Mouse (Mus musculus) liver, embryonic 14.5 days (tissue): ENCODE measurements around the gene Hist1h4k. TPM values are rescaled to one million over a fixed set of nuclear protein-coding genes. Genes with fewer than 3 reads are reported as not detected.
A peak's percentile ranks its signal among the peaks of the same experiment; 100 is the strongest.

ENCODE experiments used
- ATAC-seq: fragments of 200-750 bp; cut with Nextera tagmentation; 2 replicates; pipeline ENCODE4 v1.8.0; 2017; ENCODE audit warnings: moderate number of reproducible peaks, mild to moderate bottlenecking, moderate library complexity; ENCODE audit not compliant: insufficient read depth
- DNase-seq, 3 experiments: peaks; one replicate each; pipeline ENCODE4 v3.0.0-alpha.2; 2012 to 2013; ENCODE audit warnings: low read depth in 3 of 3, low spot score in 3 of 3
- H3K27ac ChIP-seq: fragments of 300-500 bp; sonication (generic); 2 replicates; pipeline ENCODE4 v1.5.1; 2014; ENCODE audit warnings: moderate library complexity, mild to moderate bottlenecking, control low read depth, inconsistent platforms
- H3K27me3 ChIP-seq: fragments of 300-500 bp; sonication (generic); 2 replicates; pipeline ENCODE4 v1.6.1; 2014; ENCODE audit warnings: mild to moderate bottlenecking, low read length, moderate library complexity; ENCODE audit not compliant: control insufficient read depth, insufficient read depth
- H3K36me3 ChIP-seq: fragments of 300-500 bp; sonication (generic); replicated peaks from 2 replicates; pipeline ENCODE4 v1.6.1; 2014; ENCODE audit warnings: low read depth; ENCODE audit not compliant: control insufficient read depth, insufficient read depth
- H3K4me1 ChIP-seq, 2 experiments: fragments of 200-500 bp in 1 of 2; fragments of 300-500 bp in 1 of 2; sonication (generic) in 1 of 2; replicated peaks; 2 replicates each; pipeline ENCODE4 v1.6.1; 2012 to 2014; ENCODE audit warnings: antibody characterized with exemption in 1 of 2, inconsistent platforms in 1 of 2, low read length in 1 of 2; ENCODE audit not compliant: control insufficient read depth in 2 of 2, insufficient read depth in 2 of 2
- H3K4me2 ChIP-seq: fragments of 300-500 bp; sonication (generic); 2 replicates; pipeline ENCODE4 v1.6.1; 2014; ENCODE audit warnings: low read depth, mild to moderate bottlenecking, control low read depth, moderate library complexity
- H3K4me3 ChIP-seq, 2 experiments: fragments of 200-500 bp in 1 of 2; fragments of 300-500 bp in 1 of 2; sonication (generic) in 1 of 2; 2 replicates each; pipeline ENCODE4 v1.5.1; 2012 to 2014; ENCODE audit warnings: low read depth in 2 of 2, low read length in 2 of 2, mild to moderate bottlenecking in 2 of 2, control low read depth in 1 of 2, inconsistent platforms in 1 of 2, moderate library complexity in 1 of 2; ENCODE audit not compliant: insufficient read depth in 1 of 2
- H3K9ac ChIP-seq: fragments of 300-500 bp; sonication (generic); replicated peaks from 2 replicates; pipeline ENCODE4 v1.6.1; 2014; ENCODE audit warnings: mild to moderate bottlenecking, control low read depth, moderate library complexity
- H3K9me3 ChIP-seq: fragments of 300-500 bp; sonication (generic); 2 replicates; pipeline ENCODE4 v1.6.1; 2016; ENCODE audit warnings: low read length, mixed read lengths; ENCODE audit not compliant: control insufficient read depth
- CTCF ChIP-seq: IDR thresholded peaks from 2 replicates; pipeline ENCODE4 v1.5.1; 2016; ENCODE audit warnings: antibody characterized with exemption, low read depth, control low read depth
- EP300 ChIP-seq: IDR thresholded peaks from 2 replicates; pipeline ENCODE4 v1.6.1; 2016; ENCODE audit warnings: antibody characterized with exemption, low read depth
- WGBS: fragments of 180-500 bp; shearing (Covaris S2); extraction: QIAGEN DNeasy Blood & Tissue Kit; methylation state at CpG from one replicate; pipeline ENCODE4 v1.1.7; 2014; ENCODE audit not compliant: insufficient replicate concordance; 5-methylcytosine and 5-hydroxymethylcytosine counted together
- microRNA-seq: library from miRNA; unstranded; fragments of <30 nt; microRNA quantifications from one replicate; pipeline ENCODE4, GENCODE M21; 2016
- polyA plus RNA-seq, 2 experiments: library from polyadenylated mRNA; depleted of rRNA in 1 of 2; stranded (reverse) in 1 of 2; unstranded in 1 of 2; fragments of >200 nt; fragmentation: Nextera tagmentation in 1 of 2; extraction: Ambion mirVana in 1 of 2; gene quantifications; 2 replicates each; pipeline versions ENCODE4 v1.2.1 to v1.2.3; 2012 to 2014

The Hist1h4k gene
- polyA plus RNA-seq, 2 experiments = 5.5 to 32.8 TPM

- peak; percentile 67 for ATAC-seq
- peaks cover 12 to 21% of the 10 kb centered on the region in 2 experiments for H3K4me1 ChIP-seq
- no peaks in the 10 kb centered on the region for H3K36me3 ChIP-seq
- H3K9me3 ChIP-seq = no peaks in the 10 kb centered on the region
- peak in 2 of 3 experiments; percentile 49 to 70 for DNase-seq
- 2% methylated on average over 22 of the region's 22 CpGs for WGBS
- peak overlapping the region; percentile 73 for H3K4me2 ChIP-seq
- peak overlapping the region; percentile 29 for H3K9ac ChIP-seq
- H3K4me3 ChIP-seq = peak overlapping the region; percentile 77 to 83
- H3K27me3 ChIP-seq = no peaks in the 10 kb centered on the region
- TF ChIP-seq CTCF (no peak), EP300 (no peak)
- no peak overlapping the region for H3K27ac ChIP-seq
Measured at GRCm38 (mm10) chr13:21710821-21711525, 39.3 kb downstream of the Hist1h4k start.

- Histone ChIP-seq H3K4me2 (peak overlapping the region; percentile 73), H3K27me3 (no peaks in the 10 kb centered on the region), H3K36me3 (no peaks in the 10 kb centered on the region), H3K9ac (peak overlapping the region; percentile 85), H3K9me3 (no peaks in the 10 kb centered on the region), H3K4me1 (peaks cover 9 to 16% of the 10 kb centered on the region in 2 experiments), H3K4me3 (peak overlapping the region; percentile 77 to 97), H3K27ac (peak overlapping the region; percentile 75)
- peak; percentile 79 for ATAC-seq
- under 1% methylated on average over 32 of the region's 32 CpGs for WGBS
- TF ChIP-seq EP300 (0 out of 2 replicates have a peak, but pooled peaks have one; percentile 24), CTCF (peak; percentile 94)
- DNase-seq = peak; percentile 78 to 82 (median 79)
Measured at GRCm38 (mm10) chr13:21710031-21710711, 40.1 kb downstream of the Hist1h4k start.

GRCm38 (mm10) chr13:21706669-21707068 lies 43.6 kb downstream of the Hist1h4k start:
- TF ChIP-seq CTCF = no peak
- no peak for TF ChIP-seq EP300
- H3K36me3 ChIP-seq = no peaks in the 10 kb centered on the region
- H3K9ac ChIP-seq = no peak overlapping the region
- 47% methylated on average over 4 of the region's 4 CpGs for WGBS
- no peaks in the 10 kb centered on the region for H3K9me3 ChIP-seq
- no peak for ATAC-seq
- peaks cover 1 to 8% of the 10 kb centered on the region in 2 experiments; a peak in 3 of 4 replicates for H3K4me1 ChIP-seq
- H3K27ac ChIP-seq = no peak overlapping the region
- no peak overlapping the region for H3K4me3 ChIP-seq
- H3K27me3 ChIP-seq = no peaks in the 10 kb centered on the region
- no peak overlapping the region for H3K4me2 ChIP-seq
- no peak for DNase-seq

Small RNA genes within 50 kb of the gene (microRNA-seq; reads per million reads assigned to microRNA genes)
- not detected for gene Gm44346
- not detected for gene Gm44357
- 1.3 reads per million for gene Gm44367
- 1.7 reads per million for gene Gm44454

Other genes starting within 250 kb of the Hist1h4k start
- gene Gm11273, start 249.1 kb downstream of the Hist1h4k start, polyA plus RNA-seq (2012; rRNA removed) = 5.7 and 26.8 TPM in 2 replicates
- gene Gm11273, start 249.1 kb downstream of the Hist1h4k start, polyA plus RNA-seq (2014; fragmentation: Nextera tagmentation; extraction: Ambion mirVana) = 5.5 and 6.9 TPM in 2 replicates
- gene Zkscan8, start 219.4 kb downstream of the Hist1h4k start, polyA plus RNA-seq (2012; rRNA removed) = 2.0 and 2.1 TPM in 2 replicates
- 1.4 and 1.9 TPM in 2 replicates for gene Zkscan8, start 219.4 kb downstream of the Hist1h4k start, polyA plus RNA-seq (2014; fragmentation: Nextera tagmentation; extraction: Ambion mirVana)
- gene Olfr1366, start 207.7 kb downstream of the Hist1h4k start, polyA plus RNA-seq (2012; rRNA removed) = not detected in 2 replicates
- not detected in 2 replicates for gene Olfr1366, start 207.7 kb downstream of the Hist1h4k start, polyA plus RNA-seq (2014; fragmentation: Nextera tagmentation; extraction: Ambion mirVana)
- not detected in 2 replicates for gene Olfr1535, start 190.6 kb downstream of the Hist1h4k start, polyA plus RNA-seq (2012; rRNA removed)
- not detected in 2 replicates for gene Olfr1535, start 190.6 kb downstream of the Hist1h4k start, polyA plus RNA-seq (2014; fragmentation: Nextera tagmentation; extraction: Ambion mirVana)
- not detected in 2 replicates for gene Olfr1364, start 168.7 kb downstream of the Hist1h4k start, polyA plus RNA-seq (2012; rRNA removed)
- gene Olfr1364, start 168.7 kb downstream of the Hist1h4k start, polyA plus RNA-seq (2014; fragmentation: Nextera tagmentation; extraction: Ambion mirVana) = not detected in 2 replicates
- not detected in 2 replicates for gene Olfr1362, start 136.5 kb downstream of the Hist1h4k start, polyA plus RNA-seq (2012; rRNA removed)
- gene Olfr1362, start 136.5 kb downstream of the Hist1h4k start, polyA plus RNA-seq (2014; fragmentation: Nextera tagmentation; extraction: Ambion mirVana) = not detected in 2 replicates
- not detected in 2 replicates for gene Olfr11, start 108.0 kb downstream of the Hist1h4k start, polyA plus RNA-seq (2012; rRNA removed)
- not detected in 2 replicates for gene Olfr11, start 108.0 kb downstream of the Hist1h4k start, polyA plus RNA-seq (2014; fragmentation: Nextera tagmentation; extraction: Ambion mirVana)
- gene Olfr1361, start 87.1 kb downstream of the Hist1h4k start, polyA plus RNA-seq (2012; rRNA removed) = not detected in 2 replicates
- gene Olfr1361, start 87.1 kb downstream of the Hist1h4k start, polyA plus RNA-seq (2014; fragmentation: Nextera tagmentation; extraction: Ambion mirVana) = not detected in 2 replicates
- gene Olfr1360, start 73.1 kb downstream of the Hist1h4k start, polyA plus RNA-seq (2012; rRNA removed) = not detected in 2 replicates
- not detected in 2 replicates for gene Olfr1360, start 73.1 kb downstream of the Hist1h4k start, polyA plus RNA-seq (2014; fragmentation: Nextera tagmentation; extraction: Ambion mirVana)
- not detected in 2 replicates for gene Olfr1359, start 52.4 kb downstream of the Hist1h4k start, polyA plus RNA-seq (2012; rRNA removed)
- gene Olfr1359, start 52.4 kb downstream of the Hist1h4k start, polyA plus RNA-seq (2014; fragmentation: Nextera tagmentation; extraction: Ambion mirVana) = not detected in 2 replicates
- gene Hist1h2bl, start 34.4 kb downstream of the Hist1h4k start, polyA plus RNA-seq (2012; rRNA removed) = 16.0 and 24.7 TPM in 2 replicates
- 2.2 and 4.8 TPM in 2 replicates for gene Hist1h2bl, start 34.4 kb downstream of the Hist1h4k start, polyA plus RNA-seq (2014; fragmentation: Nextera tagmentation; extraction: Ambion mirVana)
- gene Hist1h2ai, start 34.1 kb downstream of the Hist1h4k start, polyA plus RNA-seq (2012; rRNA removed) = 6.9 and 22.2 TPM in 2 replicates
- 15.0 and 22.5 TPM in 2 replicates for gene Hist1h2ai, start 34.1 kb downstream of the Hist1h4k start, polyA plus RNA-seq (2014; fragmentation: Nextera tagmentation; extraction: Ambion mirVana)
- gene Hist1h3h, start 32.8 kb downstream of the Hist1h4k start, polyA plus RNA-seq (2012; rRNA removed) = 31.3 and 51.5 TPM in 2 replicates
- 4.7 and 7.9 TPM in 2 replicates for gene Hist1h3h, start 32.8 kb downstream of the Hist1h4k start, polyA plus RNA-seq (2014; fragmentation: Nextera tagmentation; extraction: Ambion mirVana)
- gene Hist1h2bm, start 28.5 kb downstream of the Hist1h4k start, polyA plus RNA-seq (2012; rRNA removed) = 18.2 and 36.3 TPM in 2 replicates
- gene Hist1h2bm, start 28.5 kb downstream of the Hist1h4k start, polyA plus RNA-seq (2014; fragmentation: Nextera tagmentation; extraction: Ambion mirVana) = 4.0 and 5.0 TPM in 2 replicates
- 24.0 and 29.5 TPM in 2 replicates for gene Hist1h4j, start 15.4 kb downstream of the Hist1h4k start, polyA plus RNA-seq (2012; rRNA removed)
- gene Hist1h4j, start 15.4 kb downstream of the Hist1h4k start, polyA plus RNA-seq (2014; fragmentation: Nextera tagmentation; extraction: Ambion mirVana) = 0.52 and 1.1 TPM in 2 replicates
- gene Hist1h2ak, start 3.3 kb upstream of the Hist1h4k start, polyA plus RNA-seq (2012; rRNA removed) = 61.7 and 194 TPM in 2 replicates
- gene Hist1h2ak, start 3.3 kb upstream of the Hist1h4k start, polyA plus RNA-seq (2014; fragmentation: Nextera tagmentation; extraction: Ambion mirVana) = 11.6 and 13.2 TPM in 2 replicates
- 25.2 and 29.5 TPM in 2 replicates for gene Hist1h2bn, start 3.6 kb upstream of the Hist1h4k start, polyA plus RNA-seq (2012; rRNA removed)
- 5.4 and 5.7 TPM in 2 replicates for gene Hist1h2bn, start 3.6 kb upstream of the Hist1h4k start, polyA plus RNA-seq (2014; fragmentation: Nextera tagmentation; extraction: Ambion mirVana)
- 8.2 and 9.4 TPM in 2 replicates for gene Hist1h1b, start 30.1 kb upstream of the Hist1h4k start, polyA plus RNA-seq (2012; rRNA removed)
- 19.7 and 20.6 TPM in 2 replicates for gene Hist1h1b, start 30.1 kb upstream of the Hist1h4k start, polyA plus RNA-seq (2014; fragmentation: Nextera tagmentation; extraction: Ambion mirVana)
- gene Hist1h3i, start 32.9 kb upstream of the Hist1h4k start, polyA plus RNA-seq (2012; rRNA removed) = 37.6 and 93.8 TPM in 2 replicates
- gene Hist1h3i, start 32.9 kb upstream of the Hist1h4k start, polyA plus RNA-seq (2014; fragmentation: Nextera tagmentation; extraction: Ambion mirVana) = 299 and 331 TPM in 2 replicates
- gene Hist1h2an, start 36.7 kb upstream of the Hist1h4k start, polyA plus RNA-seq (2012; rRNA removed) = 10.9 and 22.9 TPM in 2 replicates
- 12.7 and 14.7 TPM in 2 replicates for gene Hist1h2an, start 36.7 kb upstream of the Hist1h4k start, polyA plus RNA-seq (2014; fragmentation: Nextera tagmentation; extraction: Ambion mirVana)
- gene Hist1h2bp, start 37.0 kb upstream of the Hist1h4k start, polyA plus RNA-seq (2012; rRNA removed) = 2.6 and 4.2 TPM in 2 replicates
- 3.0 and 4.1 TPM in 2 replicates for gene Hist1h2bp, start 37.0 kb upstream of the Hist1h4k start, polyA plus RNA-seq (2014; fragmentation: Nextera tagmentation; extraction: Ambion mirVana)
- gene Hist1h2bq, start 59.7 kb upstream of the Hist1h4k start, polyA plus RNA-seq (2012; rRNA removed) = 13.1 and 13.4 TPM in 2 replicates
- 16.9 and 21.6 TPM in 2 replicates for gene Hist1h2bq, start 59.7 kb upstream of the Hist1h4k start, polyA plus RNA-seq (2014; fragmentation: Nextera tagmentation; extraction: Ambion mirVana)
- 0.24 TPM in 1 of 2 replicates, not detected in the other for gene Hist1h2ao, start 60.0 kb upstream of the Hist1h4k start, polyA plus RNA-seq (2012; rRNA removed)
- 3.4 TPM in 1 of 2 replicates, not detected in the other for gene Hist1h2ao, start 60.0 kb upstream of the Hist1h4k start, polyA plus RNA-seq (2014; fragmentation: Nextera tagmentation; extraction: Ambion mirVana)
- gene Hist1h4m, start 61.2 kb upstream of the Hist1h4k start, polyA plus RNA-seq (2012; rRNA removed) = not detected in 2 replicates
- not detected in 2 replicates for gene Hist1h4m, start 61.2 kb upstream of the Hist1h4k start, polyA plus RNA-seq (2014; fragmentation: Nextera tagmentation; extraction: Ambion mirVana)
- gene Hist1h4n, start 81.7 kb upstream of the Hist1h4k start, polyA plus RNA-seq (2012; rRNA removed) = 37.4 and 50.3 TPM in 2 replicates
- gene Hist1h4n, start 81.7 kb upstream of the Hist1h4k start, polyA plus RNA-seq (2014; fragmentation: Nextera tagmentation; extraction: Ambion mirVana) = 33.6 and 35.5 TPM in 2 replicates
- gene Hist1h2ap, start 83.0 kb upstream of the Hist1h4k start, polyA plus RNA-seq (2012; rRNA removed) = 88.3 and 95.9 TPM in 2 replicates
- 6,830 and 6,963 TPM in 2 replicates for gene Hist1h2ap, start 83.0 kb upstream of the Hist1h4k start, polyA plus RNA-seq (2014; fragmentation: Nextera tagmentation; extraction: Ambion mirVana)
- gene Hist1h2br, start 83.2 kb upstream of the Hist1h4k start, polyA plus RNA-seq (2012; rRNA removed) = 3.4 and 9.6 TPM in 2 replicates
- 18.0 and 22.9 TPM in 2 replicates for gene Hist1h2br, start 83.2 kb upstream of the Hist1h4k start, polyA plus RNA-seq (2014; fragmentation: Nextera tagmentation; extraction: Ambion mirVana)
- gene Zfp184, start 194.6 kb upstream of the Hist1h4k start, polyA plus RNA-seq (2012; rRNA removed) = 0.30 and 0.41 TPM in 2 replicates
- gene Zfp184, start 194.6 kb upstream of the Hist1h4k start, polyA plus RNA-seq (2014; fragmentation: Nextera tagmentation; extraction: Ambion mirVana) = 0.50 and 0.82 TPM in 2 replicates
- gene Pom121l2, start 230.7 kb upstream of the Hist1h4k start, polyA plus RNA-seq (2012; rRNA removed) = not detected in 2 replicates
- gene Pom121l2, start 230.7 kb upstream of the Hist1h4k start, polyA plus RNA-seq (2014; fragmentation: Nextera tagmentation; extraction: Ambion mirVana) = not detected in 2 replicates